Mouse (Mus musculus): ENCODE data around the gene Bpifb6.

The Bpifb6 gene

DNA sequence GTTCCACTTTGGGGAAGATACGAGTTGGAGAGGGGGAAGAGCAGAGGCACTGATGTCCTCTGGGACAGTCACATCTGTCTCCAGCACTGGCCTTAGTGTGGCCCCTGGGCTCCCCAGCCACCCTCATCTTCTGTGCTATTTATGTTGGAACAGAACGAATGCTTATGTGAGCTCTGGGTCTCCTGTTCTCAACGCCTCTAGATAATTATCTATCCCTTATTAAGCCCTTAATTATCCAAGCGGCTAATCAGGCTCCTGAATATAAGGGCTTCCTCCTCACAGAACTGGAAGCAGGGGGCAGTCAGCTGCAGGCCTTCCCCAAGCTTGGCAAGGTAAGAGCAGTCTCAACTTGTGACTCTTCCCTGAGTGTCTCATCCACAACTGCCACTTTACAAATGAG lies at the start of gene Bpifb6:
Gene Bpifb6 (plus strand): TSS at position 301 of the 400 bp plus-strand sequence.
- no peak for DNase-seq (ENCODE audit: low read depth, low spot score)

DNA sequence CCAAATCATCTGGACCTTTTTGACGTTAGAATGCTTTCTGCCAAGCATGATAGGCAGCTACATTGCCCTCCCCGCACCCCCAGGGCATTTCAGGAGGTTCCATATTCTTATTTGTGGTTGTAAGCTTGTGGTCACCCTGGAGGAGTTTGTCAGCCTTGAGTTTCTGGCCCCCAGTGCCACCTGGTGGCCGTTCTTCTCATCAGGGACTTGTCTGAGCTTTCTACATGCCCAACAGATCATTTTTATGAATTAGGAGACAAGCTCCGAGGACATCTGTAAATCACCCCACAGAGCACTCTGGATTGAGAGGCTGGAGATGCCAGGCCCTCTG lies 49.2 kb upstream of the Bpifb6 start:
- peak; percentile 57 for DNase-seq (ENCODE audit: low read depth, low spot score)

DNA sequence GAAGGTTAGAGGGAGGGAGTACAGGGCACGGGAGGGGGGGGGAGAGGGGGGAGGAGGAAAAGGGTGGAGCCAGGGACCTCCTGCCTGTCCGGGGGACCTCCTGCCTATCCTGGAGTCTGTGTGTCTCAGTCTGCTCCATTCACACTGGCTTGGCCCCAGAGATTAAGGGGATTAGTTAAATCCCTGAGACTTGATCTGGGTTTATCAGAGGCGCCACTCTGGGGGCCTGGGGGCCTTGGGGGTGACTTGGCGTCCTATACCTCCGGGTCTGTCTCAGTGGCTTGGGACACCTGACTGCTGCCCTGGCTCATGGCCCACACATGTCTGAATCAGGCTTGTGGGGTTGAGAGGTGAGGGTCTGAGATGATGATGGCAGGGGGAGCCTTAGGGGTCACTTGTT lies 46.6 kb upstream of the Bpifb6 start:
- DNase-seq (ENCODE audit: low read depth, low spot score), result no peak

DNA sequence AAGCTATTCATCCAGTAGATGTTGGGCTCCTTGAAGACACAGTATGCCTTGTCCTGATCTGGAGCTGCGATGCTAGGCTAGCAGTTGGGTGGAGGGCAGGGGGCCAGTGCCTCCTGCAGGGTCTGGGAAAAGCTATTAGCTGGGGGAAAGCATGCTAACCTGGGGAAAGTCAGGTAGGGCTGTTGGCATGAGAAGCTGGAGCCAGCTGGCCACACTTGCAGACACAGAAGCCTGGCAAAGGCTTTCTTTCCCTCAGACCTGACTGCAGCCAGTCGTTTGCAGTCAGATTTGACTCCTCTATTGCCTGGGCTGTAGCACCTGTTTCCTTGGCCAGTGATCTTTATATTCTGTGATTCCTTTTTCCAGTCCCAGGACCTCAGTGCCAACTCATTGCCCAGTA lies 40.6 kb upstream of the Bpifb6 start:
- DNase-seq (ENCODE audit: low read depth, low spot score), result no peak

DNA sequence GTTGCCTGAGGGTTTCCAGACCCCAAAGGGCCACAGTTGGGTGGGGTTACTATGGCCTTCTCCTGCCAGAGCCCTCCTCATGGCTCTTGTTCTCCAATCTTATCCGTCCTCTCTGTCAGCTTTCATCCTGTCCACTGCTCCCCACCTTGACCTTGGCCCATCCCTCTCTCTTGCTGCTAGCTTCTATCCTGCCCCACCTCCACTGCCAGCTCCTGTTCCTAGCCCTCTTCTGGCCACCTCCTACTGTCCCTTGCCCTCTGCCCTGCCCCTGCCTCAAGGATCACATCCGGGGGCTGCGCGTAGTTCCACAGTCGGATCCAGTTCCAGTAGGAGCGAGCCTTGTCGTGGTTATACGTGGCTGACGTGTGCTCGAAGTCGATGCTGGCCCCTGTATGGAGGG lies 39.9 kb upstream of the Bpifb6 start:
- no peak for DNase-seq (ENCODE audit: low read depth, low spot score)

DNA sequence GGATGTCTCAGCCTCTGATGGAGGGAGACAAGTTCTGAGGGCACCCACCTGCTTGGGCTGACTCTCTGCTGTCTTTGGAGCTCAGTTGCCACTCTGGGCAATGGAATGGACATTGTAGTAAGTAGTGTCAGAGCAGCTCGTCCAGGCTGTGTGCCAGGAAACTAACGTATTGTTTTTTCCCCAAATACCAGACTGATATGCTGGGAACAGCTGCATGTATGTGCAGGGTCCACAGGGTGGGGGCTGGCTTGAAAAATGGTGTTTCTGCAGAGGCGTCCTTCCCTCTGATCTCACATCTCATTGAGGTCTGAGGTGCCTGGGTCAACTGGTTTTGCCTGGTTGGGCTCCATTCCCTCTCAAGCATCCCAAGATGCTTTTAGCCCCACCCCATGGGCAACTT lies 39.5 kb upstream of the Bpifb6 start:
- no peak for DNase-seq (ENCODE audit: low read depth, low spot score)

DNA sequence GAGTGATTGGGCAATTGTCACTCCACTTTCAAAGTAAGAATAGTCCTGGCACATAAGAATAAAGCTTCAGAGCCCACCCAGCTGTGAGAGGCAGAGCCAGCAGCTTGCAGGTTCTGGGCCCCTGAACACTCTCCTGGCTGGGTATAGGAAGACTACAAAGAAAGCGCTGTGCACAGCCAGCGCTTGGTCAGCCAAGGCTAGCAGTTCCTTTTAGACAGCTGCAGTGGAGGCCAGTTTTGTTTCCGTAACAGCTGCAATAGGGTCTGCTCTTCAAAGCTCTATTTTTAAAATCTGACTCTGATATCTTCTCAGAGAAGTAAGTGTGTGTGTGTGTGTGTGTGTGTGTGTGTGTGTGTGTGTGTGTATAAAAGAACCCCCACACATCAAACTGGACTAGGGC lies 38.2 kb upstream of the Bpifb6 start:
- DNase-seq (ENCODE audit: low read depth, low spot score), result no peak

DNA sequence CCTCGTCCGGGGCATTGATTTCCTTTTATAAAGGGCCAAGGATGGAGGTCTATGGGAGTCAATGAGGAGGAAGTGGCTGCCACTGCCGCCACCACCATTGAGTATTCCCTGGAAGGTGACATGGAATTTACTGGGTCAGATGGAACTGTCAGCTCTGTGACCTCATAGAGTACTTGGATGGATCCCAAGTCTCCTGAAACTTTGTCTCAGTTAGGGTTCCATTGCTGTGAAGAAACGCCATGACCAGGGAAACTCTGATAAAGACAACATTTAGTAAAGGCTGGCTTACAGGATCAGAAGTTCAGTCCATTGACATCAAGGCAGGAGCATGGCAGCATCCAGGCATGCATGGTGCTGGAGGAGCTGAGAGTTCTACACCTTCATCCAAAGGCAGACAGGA lies 29.2 kb upstream of the Bpifb6 start, which contains the start of gene Sun5:
Gene Sun5 (minus strand): TSS at position 101 of the 400 bp plus-strand sequence.
- no peak for DNase-seq (ENCODE audit: low read depth, low spot score)

DNA sequence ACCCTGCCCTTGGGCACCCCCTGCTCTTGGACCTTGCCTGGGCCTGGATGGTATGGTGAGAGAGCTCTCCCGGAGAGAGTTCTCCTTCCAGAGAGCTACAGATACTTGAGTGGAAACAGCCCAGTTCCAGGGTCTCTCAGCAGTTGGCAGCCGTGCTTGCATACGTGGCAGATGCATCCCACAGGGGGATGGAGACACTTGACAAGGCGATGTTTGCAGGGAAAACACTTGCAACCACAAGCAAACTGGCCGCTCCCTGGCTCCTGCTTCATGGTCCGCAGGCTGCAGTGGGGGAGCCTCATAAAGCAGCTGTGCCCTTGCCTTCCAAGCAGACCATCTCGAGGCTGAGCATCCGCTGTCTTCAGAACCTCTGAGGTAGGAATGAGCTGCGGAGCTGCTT lies 25.4 kb upstream of the Bpifb6 start, which contains the start of gene Bpifb2:
Gene Bpifb2 (plus strand): TSS at position 301 of the 400 bp plus-strand sequence.
- DNase-seq (ENCODE audit: low read depth, low spot score), result no peak

DNA sequence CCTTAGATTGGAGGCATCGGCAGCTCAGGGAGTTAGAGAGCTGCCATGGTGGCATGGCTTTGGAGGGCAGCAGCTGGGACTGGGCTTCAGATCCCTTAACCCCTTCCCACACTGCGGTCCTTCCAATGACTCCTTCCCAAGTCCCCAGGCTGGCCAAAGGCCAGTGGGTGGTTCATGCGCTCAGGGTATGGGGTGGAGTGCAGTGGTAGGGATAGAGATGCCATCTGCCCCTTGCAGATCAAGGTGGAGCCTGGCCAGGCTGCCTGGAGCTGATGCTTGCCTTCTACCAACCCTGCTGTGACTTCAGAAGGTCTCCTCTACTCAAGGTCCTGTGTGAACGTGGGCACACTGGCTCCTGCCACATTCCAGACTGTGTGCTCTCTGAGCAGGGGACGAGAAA lies 1.1 kb upstream of the Bpifb6 start:
- DNase-seq (ENCODE audit: low read depth, low spot score), result no peak

DNA sequence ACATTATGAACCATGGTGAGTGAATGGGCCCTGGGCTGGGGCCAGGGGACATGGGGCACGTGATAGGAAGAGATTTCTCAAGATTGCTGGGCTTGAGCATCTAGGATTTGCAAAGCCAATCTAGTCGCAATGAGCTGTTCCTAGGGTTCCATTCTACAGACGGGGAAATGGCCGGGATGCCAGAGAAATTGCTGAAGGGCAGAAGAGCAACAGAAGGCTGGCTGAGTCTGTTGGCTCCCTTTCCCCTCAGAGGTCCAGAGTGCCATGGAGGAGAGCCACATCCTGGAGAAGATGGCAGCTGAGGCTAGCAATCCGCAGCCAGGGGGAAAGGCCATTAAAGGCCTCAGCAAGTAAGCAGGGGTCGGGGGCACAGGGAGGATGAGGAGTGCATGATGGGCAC lies 2.5 kb downstream of the Bpifb6 start:
- no peak for DNase-seq (ENCODE audit: low read depth, low spot score)

DNA sequence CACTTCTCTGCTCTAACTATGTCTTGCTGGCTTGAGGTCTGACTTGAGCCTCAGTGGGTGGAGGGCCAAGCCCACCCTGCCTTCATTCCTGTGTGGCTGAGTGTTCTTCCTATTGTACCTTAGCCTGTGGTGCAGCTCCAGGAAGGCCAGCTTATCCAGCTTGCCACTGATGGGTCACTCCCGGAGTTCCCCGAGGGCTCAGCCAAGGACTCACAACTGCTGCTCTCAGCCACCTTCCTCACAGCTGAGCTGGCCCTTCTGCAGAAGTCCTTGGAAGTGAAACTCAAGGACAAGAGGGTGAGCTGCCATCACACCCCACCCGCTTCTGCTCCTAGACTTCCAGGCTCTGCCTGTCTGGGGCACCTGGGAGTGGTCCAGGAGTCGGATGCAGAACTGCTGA lies 6.4 kb downstream of the Bpifb6 start:
- DNase-seq (ENCODE audit: low read depth, low spot score), result no peak

DNA sequence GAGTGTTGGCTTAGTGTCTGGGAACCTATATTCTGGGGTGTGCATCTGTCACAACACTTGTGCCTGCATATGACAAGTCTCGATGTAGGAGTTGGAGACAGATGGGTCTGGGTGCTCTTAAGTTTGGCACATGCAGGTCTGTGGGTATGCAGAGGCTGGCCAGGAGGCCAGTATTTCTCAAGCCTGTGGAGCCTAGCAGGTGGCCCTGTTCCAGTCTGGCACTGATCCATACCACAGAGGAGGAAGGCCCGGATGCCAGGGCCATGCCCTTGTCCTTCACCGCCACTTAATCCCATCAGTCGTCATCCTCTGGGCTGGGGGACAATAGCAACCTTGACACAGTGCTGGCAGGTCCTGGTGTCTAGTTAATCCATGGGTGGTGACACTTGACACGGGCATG lies 14.0 kb downstream of the Bpifb6 start:
- no peak for DNase-seq (ENCODE audit: low read depth, low spot score)

DNA sequence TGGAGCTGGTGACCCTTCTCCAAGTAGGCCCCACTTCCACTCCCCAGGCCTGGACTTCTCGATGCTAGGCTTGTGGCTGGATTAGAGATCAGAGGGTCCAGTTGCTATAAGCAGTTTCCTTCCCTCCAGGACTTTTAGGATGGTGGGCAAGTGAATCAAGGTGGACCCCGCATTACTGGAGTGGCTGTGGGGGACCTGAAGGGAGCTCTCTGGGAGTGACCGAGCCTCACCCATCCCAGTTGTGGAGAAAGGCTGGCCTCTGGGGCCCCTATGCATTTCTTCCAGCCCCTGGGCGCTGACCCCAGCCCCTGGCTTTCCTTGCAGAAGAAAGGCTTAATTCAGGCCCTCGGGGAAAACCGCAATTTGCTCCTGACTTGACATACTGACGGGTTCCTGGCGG lies 17.7 kb downstream of the Bpifb6 start, which contains the start of gene Bpifb3:
Gene Bpifb3 (plus strand): TSS at position 301 of the 400 bp plus-strand sequence.
- DNase-seq (ENCODE audit: low read depth, low spot score), result no peak

DNA sequence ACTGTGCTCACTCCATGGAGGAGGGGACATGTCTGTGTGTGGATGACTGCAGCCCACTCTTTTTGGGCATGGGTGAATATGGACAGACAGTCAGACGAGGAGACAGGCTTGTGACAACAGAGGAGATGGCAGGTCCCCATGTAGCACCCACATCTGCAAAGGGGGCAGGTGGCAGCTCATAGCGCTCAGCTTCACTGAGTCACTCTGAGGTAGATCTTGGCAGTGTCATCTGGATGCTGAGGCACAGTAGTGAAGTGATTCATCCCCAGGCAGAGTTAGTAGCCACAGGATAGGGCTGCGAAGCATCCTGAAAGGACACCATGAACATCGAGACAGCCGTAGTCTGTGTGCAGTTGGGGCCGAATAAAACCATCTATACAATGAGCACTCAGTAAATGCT lies 21.1 kb downstream of the Bpifb6 start:
- no peak for DNase-seq (ENCODE audit: low read depth, low spot score)

DNA sequence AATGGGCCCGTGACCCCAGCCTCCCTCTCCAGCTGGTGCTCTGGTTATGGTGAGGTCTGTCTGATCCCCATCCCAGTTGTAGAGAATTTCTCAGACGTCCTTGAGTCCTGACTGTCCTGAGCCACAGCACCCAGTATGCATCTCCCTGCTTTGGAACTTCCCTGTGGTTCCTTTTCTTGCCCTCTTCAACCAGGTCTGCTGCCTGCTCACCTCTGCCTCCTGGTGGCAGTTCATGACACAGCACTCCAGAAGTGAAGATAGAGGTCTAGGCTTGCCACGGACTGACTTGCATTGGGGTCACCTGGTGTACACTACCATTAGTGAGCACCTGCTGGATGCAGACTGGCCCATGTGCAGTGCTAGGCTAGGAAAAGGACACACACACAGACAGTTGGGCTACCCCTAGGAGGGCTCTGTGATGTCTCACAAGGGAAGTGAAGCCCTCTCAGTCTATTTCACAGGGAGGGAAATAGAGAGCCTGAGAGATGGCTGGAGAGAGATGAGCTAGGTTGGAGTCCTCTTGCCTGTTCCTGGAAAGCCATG lies 29.8 kb downstream of the Bpifb6 start:
- DNase-seq (ENCODE audit: low read depth, low spot score), result peak; percentile 66

DNA sequence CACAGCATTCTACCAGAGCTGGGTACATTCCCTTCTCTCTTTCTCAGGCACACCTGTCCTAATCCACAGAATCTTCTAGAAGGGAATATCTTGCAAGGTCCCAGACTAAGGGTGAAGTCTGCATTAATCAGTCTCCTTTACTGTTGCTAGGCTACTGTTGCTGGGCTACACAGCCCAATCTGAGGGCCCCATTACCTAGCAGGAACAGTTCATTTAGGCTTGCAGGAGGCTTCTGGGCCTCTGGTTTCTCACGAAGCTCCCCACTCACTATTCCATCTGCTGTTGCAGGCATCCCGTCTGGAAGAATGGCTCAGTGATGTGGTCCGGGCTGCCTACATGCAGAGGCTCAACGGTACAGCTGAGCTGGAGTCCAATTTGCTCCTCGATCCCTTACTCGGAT lies 30.9 kb downstream of the Bpifb6 start:
- peak; percentile 45 for DNase-seq (ENCODE audit: low read depth, low spot score)

DNA sequence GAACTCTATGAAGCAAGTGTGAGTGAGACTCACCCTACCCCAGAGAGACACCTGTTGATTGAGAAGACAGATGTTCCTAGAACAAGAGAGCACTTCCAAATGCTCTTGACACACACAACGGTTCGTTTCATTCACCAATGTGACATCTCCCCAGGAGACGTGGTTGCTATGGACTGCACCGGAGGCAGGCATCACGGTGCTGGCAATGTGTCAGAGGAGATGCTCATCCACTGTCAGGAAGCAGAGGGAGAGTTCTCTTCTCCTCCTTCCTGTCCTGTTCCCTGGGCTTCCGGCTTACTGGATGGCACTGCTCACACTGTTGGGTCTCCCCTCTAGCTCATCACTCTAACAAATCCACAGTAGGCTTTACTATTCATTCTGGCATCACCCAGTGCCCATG lies 33.1 kb downstream of the Bpifb6 start:
- no peak for DNase-seq (ENCODE audit: low read depth, low spot score)

DNA sequence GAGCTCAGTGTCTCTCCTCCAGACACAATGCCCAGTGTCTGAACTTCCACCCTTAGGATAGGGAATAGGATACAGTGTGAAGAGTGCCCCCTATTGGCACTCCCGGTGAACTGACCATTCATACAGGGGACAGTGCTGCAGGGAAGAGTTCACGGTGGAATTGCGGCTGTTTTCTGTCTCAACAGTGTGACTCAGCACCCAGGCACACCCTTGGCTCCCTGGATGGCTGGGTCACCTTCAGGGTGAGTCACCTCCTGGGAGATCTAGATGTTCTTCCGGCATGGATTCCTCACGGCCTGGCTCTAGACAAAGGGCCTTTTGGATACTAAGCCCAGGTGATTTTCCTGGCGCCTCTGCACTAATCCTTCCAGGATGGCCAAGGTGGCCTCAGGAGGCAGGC lies 35.2 kb downstream of the Bpifb6 start:
- peak; percentile 64 for DNase-seq (ENCODE audit: low read depth, low spot score)

DNA sequence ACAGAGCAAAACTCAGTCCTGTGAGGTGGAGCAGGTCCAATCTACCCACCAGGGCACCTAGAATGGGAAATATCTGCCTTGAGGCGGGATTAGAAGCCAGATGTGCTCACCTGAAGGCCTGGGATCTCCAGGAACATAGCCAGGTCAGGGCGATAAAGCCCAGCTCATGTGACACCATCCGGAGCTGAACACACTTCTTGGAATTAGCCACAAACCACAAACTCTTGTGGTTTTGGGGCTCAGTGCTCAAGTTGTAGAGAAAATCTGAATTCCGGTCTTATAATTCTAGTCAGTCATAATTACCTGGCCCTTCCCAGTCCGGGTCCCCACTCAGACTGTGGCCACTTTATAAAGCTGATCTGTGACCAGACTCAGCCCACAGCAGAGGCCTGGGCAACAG lies 37.7 kb downstream of the Bpifb6 start, which contains the start of gene Bpifb4:
Gene Bpifb4 (plus strand): TSS at position 370 of the 400 bp plus-strand sequence.
- no peak for DNase-seq (ENCODE audit: low read depth, low spot score)

DNA sequence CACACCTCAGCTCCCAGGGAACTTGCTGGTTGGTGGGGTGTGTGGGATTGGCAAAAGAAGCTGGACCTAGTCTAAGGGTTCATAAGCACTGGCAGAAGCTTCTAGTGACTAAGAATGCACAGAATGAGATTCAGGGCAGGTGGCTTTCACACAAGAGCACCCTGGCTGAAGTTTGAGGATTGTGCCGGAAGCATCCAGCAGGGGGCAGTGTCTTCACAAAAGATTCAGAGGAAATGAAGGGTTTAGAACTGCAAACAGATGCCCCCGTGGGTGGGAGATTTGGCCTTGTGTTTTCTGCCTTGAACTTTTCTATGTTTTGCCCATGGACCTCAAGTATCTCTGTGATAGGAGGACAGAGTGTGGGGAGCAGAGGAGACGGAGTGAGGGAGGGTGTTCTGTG lies 43.3 kb downstream of the Bpifb6 start:
- peak; percentile 74 for DNase-seq (ENCODE audit: low read depth, low spot score)

DNA sequence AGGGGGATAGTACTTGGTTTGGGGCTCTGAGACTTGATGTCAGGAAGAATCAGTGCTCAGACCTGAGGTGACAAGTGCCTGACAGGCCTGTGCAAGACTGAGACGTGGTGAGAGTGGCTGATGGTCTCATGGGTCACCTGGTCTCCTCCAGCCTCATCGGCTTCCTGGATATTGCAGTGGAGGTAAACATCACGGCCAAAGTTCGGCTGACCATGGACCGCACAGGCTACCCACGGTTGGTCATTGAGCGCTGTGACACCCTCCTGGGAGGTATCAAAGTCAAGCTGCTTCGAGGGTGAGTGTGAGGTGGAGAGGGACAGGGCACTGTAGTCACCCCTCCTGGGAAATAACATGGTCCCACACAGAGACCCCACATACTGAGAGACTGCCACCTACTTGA lies 44.4 kb downstream of the Bpifb6 start:
- no peak for DNase-seq (ENCODE audit: low read depth, low spot score)

DNA sequence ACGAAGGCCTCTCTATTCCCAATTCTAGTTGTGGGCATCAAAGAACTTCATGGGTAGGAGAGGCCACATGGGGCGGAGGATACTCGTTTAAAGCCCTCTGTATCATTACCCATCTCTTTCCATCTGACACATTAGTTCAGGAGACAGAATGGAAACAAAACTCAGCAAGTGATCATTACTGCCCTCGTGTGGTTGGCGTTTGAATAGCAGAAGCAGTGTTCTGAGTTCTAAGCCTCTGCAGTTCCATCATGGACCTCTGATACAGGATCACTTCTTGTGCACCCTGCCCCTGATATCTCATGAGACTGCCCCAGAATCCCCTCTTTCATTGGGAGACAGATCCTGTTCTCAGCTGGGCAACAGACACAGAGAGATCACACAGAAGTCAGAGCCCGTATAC lies 52.7 kb downstream of the Bpifb6 start:
- DNase-seq (ENCODE audit: low read depth, low spot score), result peak; percentile 84

DNA sequence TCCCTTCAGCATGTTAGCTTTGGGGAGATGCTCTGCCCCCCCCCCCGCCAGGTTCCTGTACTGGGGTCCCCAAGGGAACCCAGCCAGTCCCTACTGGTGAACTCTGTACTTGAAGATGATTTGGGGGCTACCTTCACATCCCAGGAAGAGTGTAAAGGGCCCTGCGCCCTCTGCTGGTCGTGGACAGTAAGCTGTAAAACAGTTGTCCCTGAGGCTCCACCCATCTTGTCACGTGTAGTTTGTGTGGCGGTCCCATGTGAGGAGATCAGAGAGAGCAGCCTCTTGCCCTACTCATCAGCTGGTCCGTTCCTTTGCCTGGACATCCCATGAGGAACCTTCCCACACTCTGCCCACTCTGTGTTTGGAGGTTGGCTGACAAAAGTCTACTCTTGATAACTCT lies 53.6 kb downstream of the Bpifb6 start:
- peak; percentile 95 for DNase-seq (ENCODE audit: low read depth, low spot score)
